Mouse (Mus musculus) retina, postnatal 1 day (tissue): ENCODE results near the gene Ppp4r4.
"Not testable (repeated sequence)": the region's sequence is repeated elsewhere in the genome, so short reads cannot be mapped to it uniquely, and the experiment has no call there.

Experiments used
- DNase-seq: peaks from one replicate; pipeline ENCODE4 v3.0.0-alpha.2; 2012

Gene Ppp4r4

GRCm38 (mm10) chr12:103644601-103645000, 112.5 kb downstream of the Ppp4r4 start:
- no peak for DNase-seq

- no peak for DNase-seq
Observed at GRCm38 (mm10) chr12:103646314-103646713, 114.2 kb downstream of the Ppp4r4 start.

GRCm38 (mm10) chr12:103653836-103654235, 121.8 kb downstream of the Ppp4r4 start:
- no peak for DNase-seq

GRCm38 (mm10) chr12:103655123-103656044, 123.3 kb downstream of the Ppp4r4 start:
- no peak for DNase-seq

GRCm38 (mm10) chr12:103656848-103657626, 125.0 kb downstream of the Ppp4r4 start, which contains the start of gene Serpina6:
Serpina6 (minus strand) TSS chr12:103657212.
- DNase-seq: no peak

GRCm38 (mm10) chr12:103657991-103658390, 125.9 kb downstream of the Ppp4r4 start:
- no peak for DNase-seq

GRCm38 (mm10) chr12:103659171-103659570, 127.1 kb downstream of the Ppp4r4 start:
- no peak for DNase-seq

GRCm38 (mm10) chr12:103660076-103660475, 128.0 kb downstream of the Ppp4r4 start:
- DNase-seq: no peak

- not testable (repeated sequence) for DNase-seq
Observed at GRCm38 (mm10) chr12:103662053-103662452, 130.0 kb downstream of the Ppp4r4 start.
